In the genomic region with DNA sequence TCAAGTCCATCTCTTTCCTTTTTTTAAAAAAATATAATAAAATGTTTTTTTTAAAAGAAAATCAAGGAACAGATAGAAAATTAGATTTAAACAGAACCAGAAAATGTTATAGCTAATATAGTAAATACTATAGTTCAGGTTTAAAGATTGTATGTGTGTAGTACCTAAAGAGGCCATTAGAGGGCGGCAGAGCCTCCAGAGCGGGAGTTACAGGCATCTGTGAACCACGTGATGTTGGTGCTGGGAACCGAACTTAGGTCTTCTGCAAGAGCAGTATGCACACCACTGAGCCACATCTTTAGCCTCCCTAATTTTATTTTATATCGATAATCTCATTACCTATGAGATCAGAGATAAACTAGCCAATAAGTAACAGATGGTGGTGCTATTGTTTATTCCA, we compare ENCODE assay signal across 9 mouse cellular contexts.
DNase-seq lines count a peak whose midpoint lies in the region; ATAC-seq and TF ChIP-seq lines count a peak whose summit lies in the region.
"Had no signal": no experiment of that assay in that cellular context is flagged by ENCODE, and none has a peak within 500 bp of the region (broad histone marks: within the 10 kb centered on the region; RNA-seq: fewer than 3 reads in every experiment).

No protein-coding gene starts in this region.

- no peak for ATAC-seq in forebrain, postnatal 0 days
- ATAC-seq in forebrain, embryonic 14.5 days, result no peak
- ATAC-seq in lung, postnatal 0 days, result no peak

- WGBS in forebrain, postnatal 0 days, result 63% methylated on average over 5 of the region's 5 CpGs
- WGBS in forebrain, embryonic 14.5 days, result 63% methylated on average over 5 of the region's 5 CpGs
- 79% methylated on average over 5 of the region's 5 CpGs for WGBS in lung, postnatal 0 days

- no peak for TF ChIP-seq EP300 in lung, postnatal 0 days (IDR thresholded peaks at IDR 0.05)

- no peak overlapping the region for H3K27ac ChIP-seq in forebrain, postnatal 0 days (ENCODE audit: low read depth, low read length)
- H3K27ac ChIP-seq in forebrain, embryonic 14.5 days (ENCODE audit: low read depth, low read length), result no peak overlapping the region
- H3K27ac ChIP-seq in lung, postnatal 0 days (ENCODE audit: low read length), result no peak overlapping the region
- H3K27ac ChIP-seq: heart, embryonic 10.5 days had no signal

- H3K9ac ChIP-seq in forebrain, postnatal 0 days, result no peak overlapping the region
- no peak overlapping the region for H3K9ac ChIP-seq in forebrain, embryonic 14.5 days (ENCODE audit: low read length)
- no peak overlapping the region for H3K9ac ChIP-seq in lung, postnatal 0 days (replicated peaks; ENCODE audit: low read depth)

- no peaks in the 10 kb centered on the region for H3K27me3 ChIP-seq in forebrain, postnatal 0 days (ENCODE audit: insufficient read depth, low read length)
- H3K27me3 ChIP-seq in forebrain, embryonic 14.5 days (replicated peaks; ENCODE audit: control insufficient read depth, insufficient read depth, low read length), result no peaks in the 10 kb centered on the region
- no peaks in the 10 kb centered on the region for H3K27me3 ChIP-seq in lung, postnatal 0 days (replicated peaks; ENCODE audit: insufficient read depth, low read length)

- peak; percentile 53 for TF ChIP-seq CTCF in forebrain, postnatal 0 days (IDR thresholded peaks at IDR 0.05; ENCODE audit: low read depth)
- peak; percentile 54 for TF ChIP-seq CTCF in lung, postnatal 0 days (IDR thresholded peaks at IDR 0.05)

- no peak overlapping the region for H3K4me3 ChIP-seq in forebrain, postnatal 0 days (ENCODE audit: low read depth, low read length)
- no peak overlapping the region for H3K4me3 ChIP-seq in forebrain, embryonic 14.5 days (ENCODE audit: low read depth, low read length)
- H3K4me3 ChIP-seq in lung, postnatal 0 days (ENCODE audit: low read depth, low read length), result no peak overlapping the region
- H3K4me3 ChIP-seq: heart, embryonic 10.5 days had no signal

- no peaks in the 10 kb centered on the region for H3K4me1 ChIP-seq in forebrain, postnatal 0 days (ENCODE audit: insufficient read depth)
- no peaks in the 10 kb centered on the region for H3K4me1 ChIP-seq in forebrain, embryonic 14.5 days (ENCODE audit: control insufficient read depth, insufficient read depth, low read length)
- no peaks in the 10 kb centered on the region for H3K4me1 ChIP-seq in lung, postnatal 0 days (ENCODE audit: insufficient read depth, low read depth, low read length)
- H3K4me1 ChIP-seq: heart, embryonic 10.5 days had no signal

- no peak overlapping the region for H3K4me2 ChIP-seq in forebrain, postnatal 0 days (ENCODE audit: low read depth)
- H3K4me2 ChIP-seq in forebrain, embryonic 14.5 days (ENCODE audit: low read length), result no peak overlapping the region
- no peak overlapping the region for H3K4me2 ChIP-seq in lung, postnatal 0 days (replicated peaks; ENCODE audit: low read depth, low read length)

- no peaks in the 10 kb centered on the region for H3K36me3 ChIP-seq in forebrain, postnatal 0 days (ENCODE audit: insufficient read depth)
- H3K36me3 ChIP-seq in forebrain, embryonic 14.5 days (ENCODE audit: control insufficient read depth, insufficient read depth, low read length), result no peaks in the 10 kb centered on the region
- H3K36me3 ChIP-seq in lung, postnatal 0 days (ENCODE audit: insufficient read depth, low read length), result no peaks in the 10 kb centered on the region
- H3K36me3 ChIP-seq: heart, embryonic 10.5 days had no signal

- H3K9me3 ChIP-seq in forebrain, postnatal 0 days (ENCODE audit: low read length), result no peaks in the 10 kb centered on the region
- no peaks in the 10 kb centered on the region for H3K9me3 ChIP-seq in forebrain, embryonic 14.5 days (replicated peaks; ENCODE audit: control insufficient read depth, low read length)
- 0 out of 2 replicates have a peak, but pooled peaks cover 3% of the 10 kb centered on the region for H3K9me3 ChIP-seq in lung, postnatal 0 days (ENCODE audit: low read length)
- H3K9me3 ChIP-seq: heart, embryonic 10.5 days had no signal

- DNase-seq in forebrain, postnatal 0 days, result no peak
- no peak for DNase-seq in forebrain, embryonic 14.5 days (ENCODE audit: low spot score)
- DNase-seq in lung, postnatal 0 days (ENCODE audit: low spot score), result no peak
- no peak for DNase-seq in lung, postnatal 25 days (ENCODE audit: low spot score)
- DNase-seq in adipocyte (ENCODE audit: low spot score), result peak; percentile 16
- DNase-seq in testis, postnatal 10 days (ENCODE audit: low spot score), result peak; percentile 54
- DNase-seq in frontal cortex, postnatal 14 days (ENCODE audit: low spot score in 2 of 2), result no peak
- DNase-seq in gastrocnemius, postnatal 10 days, result no peak

Comparison
In these comparisons a context has a peak if more than half of its experiments do, and no peak if none do; other contexts are left out.
1. DNase-seq: peak in adipocyte (single experiment) and testis, postnatal 10 days (single experiment); none in forebrain, postnatal 0 days (single experiment), forebrain, embryonic 14.5 days (single experiment), lung, postnatal 0 days (single experiment), lung, postnatal 25 days (single experiment), frontal cortex, postnatal 14 days (0 of 2) and gastrocnemius, postnatal 10 days (single experiment).